Mouse (Mus musculus) forebrain, embryonic 12.5 days (tissue): ENCODE data around the gene Dok4. TPM values are rescaled to one million over a fixed set of nuclear protein-coding genes. Genes with fewer than 3 reads are reported as not detected.
A peak's percentile ranks its signal among the peaks of the same experiment; 100 is the strongest.

ENCODE experiments used
- ATAC-seq: fragments of 200-750 bp; cut with Nextera tagmentation; 2 replicates; pipeline ENCODE4 v1.8.0; 2017; ENCODE audit warnings: moderate TSS enrichment; ENCODE audit not compliant: low FRiP score
- H3K27ac ChIP-seq: fragments of 300-500 bp; sonication (generic); 2 replicates; pipeline ENCODE4 v1.5.1; 2016; ENCODE audit warnings: mild to moderate bottlenecking
- H3K27me3 ChIP-seq: fragments of 300-500 bp; sonication (generic); 2 replicates; pipeline ENCODE4 v1.6.1; 2016; ENCODE audit warnings: mild to moderate bottlenecking
- H3K36me3 ChIP-seq: fragments of 300-500 bp; sonication (generic); replicated peaks from 2 replicates; pipeline ENCODE4 v1.6.1; 2016; ENCODE audit warnings: mild to moderate bottlenecking
- H3K4me1 ChIP-seq: fragments of 300-500 bp; sonication (generic); 2 replicates; pipeline ENCODE4 v1.6.1; 2016
- H3K4me2 ChIP-seq: fragments of 300-500 bp; sonication (generic); 2 replicates; pipeline ENCODE4 v1.6.1; 2016; ENCODE audit warnings: mild to moderate bottlenecking, moderate library complexity
- H3K4me3 ChIP-seq: fragments of 300-500 bp; sonication (generic); replicated peaks from 2 replicates; pipeline ENCODE4 v1.5.1; 2016; ENCODE audit warnings: mild to moderate bottlenecking
- H3K9ac ChIP-seq: fragments of 300-500 bp; sonication (generic); 2 replicates; pipeline ENCODE4 v1.6.1; 2016; ENCODE audit warnings: mild to moderate bottlenecking
- H3K9me3 ChIP-seq: fragments of 300-500 bp; sonication (generic); 2 replicates; pipeline ENCODE4 v1.6.1; 2016
- WGBS: fragments of 180-500 bp; shearing (Covaris S2); methylation state at CpG from one replicate; pipeline ENCODE4 v1.1.7; 2016; 5-methylcytosine and 5-hydroxymethylcytosine counted together
- polyA plus RNA-seq: library from polyadenylated mRNA; unstranded; fragments of >200 nt; fragmentation: Nextera tagmentation; extraction: Ambion mirVana; gene quantifications from 2 replicates; pipeline ENCODE4 v1.2.1, GENCODE M21; 2016

Gene Dok4
- polyA plus RNA-seq, result 22.0 and 25.1 TPM in 2 replicates

DNA sequence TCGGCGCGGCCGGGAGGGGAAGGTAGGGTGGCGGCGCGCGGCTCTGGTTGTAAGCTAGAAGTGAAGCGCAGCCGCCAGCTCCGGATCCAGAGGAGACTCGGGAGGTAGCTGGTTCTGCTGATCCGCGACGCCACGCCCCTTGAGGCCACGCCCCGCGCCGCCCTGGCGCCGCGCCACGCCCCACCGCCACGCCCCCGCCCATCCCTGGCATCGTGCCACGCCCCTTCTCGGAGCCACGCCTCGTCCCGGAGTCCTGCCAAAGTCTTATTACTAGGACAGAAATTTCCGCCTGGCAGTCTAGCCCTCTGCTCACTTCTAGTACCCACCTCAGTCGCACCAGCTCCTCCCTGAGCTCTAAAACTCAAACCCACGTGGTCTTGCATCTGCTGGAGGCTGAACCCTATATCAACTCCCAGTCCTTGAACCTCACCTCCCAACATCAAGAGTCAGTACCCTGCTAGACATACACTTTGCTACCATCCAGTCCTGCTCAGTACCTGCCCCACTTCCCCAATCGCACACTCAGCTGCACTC lies at the start of gene Dok4:
TSS of gene Dok4 (minus strand) at position 134 of the 534 bp plus-strand sequence.
- H3K4me1 ChIP-seq, result peaks cover 40% of the 10 kb centered on the region
- peak within 1 kb of the TSS; percentile 97 for H3K4me2 ChIP-seq
- H3K4me3 ChIP-seq, result peak within 1 kb of the TSS; percentile 60
- H3K36me3 ChIP-seq, result no peaks in the 10 kb centered on the region
- H3K9me3 ChIP-seq, result no peaks in the 10 kb centered on the region
- peak; percentile 80 for ATAC-seq
- WGBS, result under 1% methylated on average over 29 of the region's 37 CpGs
- peaks cover 24% of the 10 kb centered on the region for H3K27me3 ChIP-seq
- H3K27ac ChIP-seq, result 0 out of 2 replicates have a peak within 1 kb of the TSS, but pooled peaks have one; percentile 25
- H3K9ac ChIP-seq, result peak within 1 kb of the TSS; percentile 61

- Histone ChIP-seq H3K27me3 (no peaks in the 10 kb centered on the region), H3K4me1 (peaks cover 7% of the 10 kb centered on the region), H3K36me3 (no peaks in the 10 kb centered on the region), H3K9ac (no peak within 1 kb of the TSS), H3K27ac (no peak within 1 kb of the TSS), H3K4me2 (no peak within 1 kb of the TSS), H3K9me3 (no peaks in the 10 kb centered on the region), H3K4me3 (no peak within 1 kb of the TSS)
- no peak for ATAC-seq
- 52% methylated on average over 7 of the region's 8 CpGs for WGBS
These were observed 47.3 kb upstream of the Dok4 start, which contains the start of gene Adgrg5 for GRCm38 (mm10) chr8:94923405-94923804. Gene Adgrg5 (plus strand): TSS chr8:94923694.

DNA sequence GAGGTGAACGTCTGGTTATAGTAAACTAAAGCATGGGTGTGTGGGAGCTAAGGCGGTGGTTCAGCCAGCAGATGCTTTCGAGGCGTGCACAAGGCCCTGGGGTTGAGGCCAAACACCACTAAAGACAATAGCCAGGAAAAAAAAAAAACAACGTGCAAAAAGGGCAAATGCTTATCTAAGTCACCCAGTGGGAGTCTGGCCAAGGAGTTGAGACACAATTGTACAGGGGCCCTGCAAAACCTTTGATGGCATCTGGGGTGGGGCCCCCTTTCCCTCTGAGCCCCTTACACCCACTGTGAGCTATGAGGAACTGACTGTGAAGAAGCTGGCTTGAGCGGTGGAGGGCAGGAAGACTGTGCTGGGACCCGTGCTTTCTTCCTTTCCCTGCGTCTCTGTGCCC lies 46.5 kb upstream of the Dok4 start:
- Histone ChIP-seq H3K9ac (no peak overlapping the region), H3K36me3 (no peaks in the 10 kb centered on the region), H3K9me3 (no peaks in the 10 kb centered on the region), H3K27ac (no peak overlapping the region), H3K4me2 (no peak overlapping the region), H3K4me1 (peaks cover 14% of the 10 kb centered on the region), H3K4me3 (no peak overlapping the region), H3K27me3 (0 out of 2 replicates have a peak, but pooled peaks cover 5% of the 10 kb centered on the region)
- 31% methylated on average over 8 of the region's 8 CpGs for WGBS
- ATAC-seq, result no peak

GRCm38 (mm10) chr8:94922176-94922575 lies 46.0 kb upstream of the Dok4 start:
- ATAC-seq, result no peak
- Histone ChIP-seq H3K9me3 (no peaks in the 10 kb centered on the region), H3K36me3 (no peaks in the 10 kb centered on the region), H3K4me2 (no peak overlapping the region), H3K27me3 (0 out of 2 replicates have a peak, but pooled peaks cover 6% of the 10 kb centered on the region), H3K9ac (no peak overlapping the region), H3K27ac (no peak overlapping the region), H3K4me3 (no peak overlapping the region), H3K4me1 (peaks cover 19% of the 10 kb centered on the region)
- WGBS, result 63% methylated on average over 6 of the region's 6 CpGs

DNA sequence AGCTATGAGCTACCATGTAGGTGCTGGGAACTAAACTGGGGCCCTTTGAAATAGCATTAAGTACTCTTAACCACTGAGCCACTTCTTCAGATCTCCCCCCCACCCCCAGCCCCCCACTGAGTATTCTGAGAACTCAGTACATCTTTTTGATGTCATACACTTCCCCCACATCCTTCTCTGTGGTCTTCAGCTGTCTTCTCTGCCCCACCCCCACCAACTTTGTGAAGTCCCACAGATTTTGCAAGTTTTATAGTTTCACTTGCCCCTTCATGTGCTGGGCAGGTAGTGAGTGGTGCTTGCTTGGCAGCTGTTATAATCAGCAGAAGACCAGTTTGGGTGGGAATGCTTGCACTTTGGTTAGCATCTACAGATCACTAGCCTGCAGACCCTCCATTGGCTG lies 43.1 kb upstream of the Dok4 start:
- no peak for ATAC-seq

DNA sequence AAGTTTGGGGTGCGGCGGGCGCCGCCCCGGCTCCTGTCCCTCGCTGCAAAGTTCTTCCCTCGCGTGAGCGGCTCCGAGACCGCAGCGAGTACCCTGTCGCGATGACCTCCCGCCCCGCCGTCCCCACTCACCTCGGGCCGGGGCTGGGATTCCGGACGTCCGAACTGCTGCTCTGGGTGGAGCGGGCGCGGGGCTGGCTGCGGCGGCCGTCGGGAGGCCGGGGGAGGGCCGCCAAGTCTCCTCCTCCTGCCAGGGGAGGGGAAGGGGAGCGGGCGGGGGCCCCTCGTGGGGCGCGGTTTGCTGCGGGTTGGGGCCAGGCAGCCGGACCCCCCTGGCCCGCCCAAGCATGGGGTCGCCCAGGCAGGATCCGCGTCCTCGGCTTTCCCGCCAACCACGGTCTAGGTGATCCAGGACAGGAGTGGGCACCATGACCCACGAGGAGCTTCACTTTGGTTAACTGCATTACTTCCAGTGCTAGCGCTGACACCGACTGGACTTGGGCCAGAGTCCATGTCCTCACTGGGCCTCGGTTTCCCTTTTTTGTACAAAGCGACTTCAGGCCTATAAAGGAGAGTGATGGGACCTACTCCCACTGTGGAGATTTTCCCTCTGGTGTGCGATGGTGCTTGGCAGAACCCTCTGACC lies 41.8 kb upstream of the Dok4 start, which contains the start of gene Ccdc102a:
TSS of gene Ccdc102a (minus strand) at position 248 of the 645 bp plus-strand sequence.
- peak within 1 kb of the TSS; percentile 77 for H3K9ac ChIP-seq
- no peaks in the 10 kb centered on the region for H3K36me3 ChIP-seq
- 0 out of 2 replicates have a peak within 1 kb of the TSS, but pooled peaks have one; percentile 46 for H3K27ac ChIP-seq
- H3K4me3 ChIP-seq, result peak within 1 kb of the TSS; percentile 69
- WGBS, result 3% methylated on average over 38 of the region's 51 CpGs
- H3K4me1 ChIP-seq, result peaks cover 46% of the 10 kb centered on the region
- no peaks in the 10 kb centered on the region for H3K9me3 ChIP-seq
- peak; percentile 45 for ATAC-seq
- peak within 1 kb of the TSS; percentile 82 for H3K4me2 ChIP-seq
- peaks cover 33% of the 10 kb centered on the region for H3K27me3 ChIP-seq

More for the DNA sequence above, 43.1 kb upstream of the Dok4 start:
- Histone ChIP-seq H3K4me3 (no peak overlapping the region), H3K4me1 (peaks cover 36% of the 10 kb centered on the region), H3K9me3 (no peaks in the 10 kb centered on the region), H3K4me2 (no peak overlapping the region), H3K27ac (no peak overlapping the region), H3K27me3 (peaks cover 20% of the 10 kb centered on the region), H3K9ac (no peak overlapping the region), H3K36me3 (no peaks in the 10 kb centered on the region)

- H3K4me3 ChIP-seq, result peak overlapping the region; percentile 69
- peaks cover 39% of the 10 kb centered on the region for H3K27me3 ChIP-seq
- H3K9me3 ChIP-seq, result no peaks in the 10 kb centered on the region
- H3K36me3 ChIP-seq, result no peaks in the 10 kb centered on the region
- WGBS, result 2% methylated on average over 27 of the region's 27 CpGs
- H3K4me1 ChIP-seq, result peaks cover 45% of the 10 kb centered on the region
- peak; percentile 95 for ATAC-seq
- 0 out of 2 replicates have a peak overlapping the region, but pooled peaks have one; percentile 46 for H3K27ac ChIP-seq
- peak overlapping the region; percentile 77 for H3K9ac ChIP-seq
- peak overlapping the region; percentile 82 for H3K4me2 ChIP-seq
These were observed 41.2 kb upstream of the Dok4 start for GRCm38 (mm10) chr8:94917352-94917751.

DNA sequence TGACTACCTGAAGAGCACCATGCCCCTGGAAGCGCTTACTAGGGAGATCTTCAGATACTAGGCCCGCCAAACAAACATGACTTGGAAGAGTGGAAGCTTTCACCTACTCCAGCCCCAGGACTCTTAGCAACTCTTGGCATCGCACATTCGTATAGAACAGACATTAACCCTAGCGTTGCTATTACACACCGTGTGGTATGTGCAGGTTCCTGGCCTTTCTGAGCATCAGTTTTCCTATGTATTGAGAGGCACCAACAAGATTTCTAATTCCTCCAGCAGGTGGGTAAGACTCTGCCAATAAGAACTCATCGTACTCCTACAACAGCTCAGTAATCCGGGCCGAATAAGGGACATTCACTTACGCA lies 40.8 kb upstream of the Dok4 start:
- H3K36me3 ChIP-seq, result no peaks in the 10 kb centered on the region
- H3K4me3 ChIP-seq, result peak overlapping the region; percentile 69
- WGBS, result 10% methylated on average over 10 of the region's 10 CpGs
- peaks cover 43% of the 10 kb centered on the region for H3K27me3 ChIP-seq
- peak overlapping the region; percentile 48; the same call in 1 of the 2 replicates for H3K9ac ChIP-seq
- peak overlapping the region; percentile 82 for H3K4me2 ChIP-seq
- no peak; the same call in none of the 2 replicates for ATAC-seq
- no peaks in the 10 kb centered on the region for H3K9me3 ChIP-seq
- H3K27ac ChIP-seq, result 0 out of 2 replicates have a peak overlapping the region, but pooled peaks have one; percentile 33
- peaks cover 43% of the 10 kb centered on the region for H3K4me1 ChIP-seq

- Histone ChIP-seq H3K27ac (no peak overlapping the region), H3K4me2 (peak overlapping the region; percentile 82), H3K9me3 (no peaks in the 10 kb centered on the region), H3K36me3 (no peaks in the 10 kb centered on the region), H3K27me3 (peaks cover 48% of the 10 kb centered on the region), H3K9ac (peak overlapping the region; percentile 48; the same call in 1 of the 2 replicates), H3K4me1 (peaks cover 43% of the 10 kb centered on the region), H3K4me3 (peak overlapping the region; percentile 69)
- ATAC-seq, result no peak
- 43% methylated on average over 9 of the region's 9 CpGs for WGBS
These were observed 40.3 kb upstream of the Dok4 start for GRCm38 (mm10) chr8:94916311-94916959.

- H3K27me3 ChIP-seq, result peaks cover 49% of the 10 kb centered on the region
- no peak overlapping the region for H3K9ac ChIP-seq
- no peak for ATAC-seq
- H3K4me2 ChIP-seq, result 0 out of 2 replicates have a peak overlapping the region, but pooled peaks have one; percentile 8
- H3K36me3 ChIP-seq, result no peaks in the 10 kb centered on the region
- H3K4me3 ChIP-seq, result no peak overlapping the region
- 76% methylated on average over 3 of the region's 3 CpGs for WGBS
- H3K4me1 ChIP-seq, result peaks cover 43% of the 10 kb centered on the region
- no peaks in the 10 kb centered on the region for H3K9me3 ChIP-seq
- H3K27ac ChIP-seq, result peak overlapping the region; percentile 16; the same call in 1 of the 2 replicates
These were observed 38.6 kb upstream of the Dok4 start for GRCm38 (mm10) chr8:94914701-94915101.

DNA sequence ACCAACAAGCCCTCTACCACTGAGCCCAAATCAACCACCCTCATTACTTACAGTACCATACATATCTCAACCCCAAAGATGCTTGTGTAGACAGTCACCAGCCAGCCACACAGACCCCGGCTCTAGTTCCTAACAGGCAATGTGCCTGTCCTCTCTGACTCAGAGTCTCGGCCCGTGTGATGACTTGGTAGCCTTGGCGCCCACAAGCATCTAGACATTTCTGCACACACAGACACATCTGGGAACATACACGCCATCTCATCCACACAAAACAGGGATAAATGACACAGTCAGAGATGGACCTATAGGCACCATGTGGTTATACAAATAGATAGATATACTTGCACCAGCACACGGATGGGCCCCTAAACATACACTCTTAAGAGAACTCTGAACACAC lies 38.1 kb upstream of the Dok4 start:
- Histone ChIP-seq H3K27ac (no peak overlapping the region), H3K9me3 (no peaks in the 10 kb centered on the region), H3K4me2 (no peak overlapping the region), H3K4me1 (peaks cover 43% of the 10 kb centered on the region), H3K4me3 (no peak overlapping the region), H3K36me3 (no peaks in the 10 kb centered on the region), H3K27me3 (peaks cover 49% of the 10 kb centered on the region), H3K9ac (no peak overlapping the region)
- WGBS, result 85% methylated on average over 6 of the region's 6 CpGs
- ATAC-seq, result no peak

GRCm38 (mm10) chr8:94913061-94913660 lies 37.0 kb upstream of the Dok4 start:
- Histone ChIP-seq H3K27ac (no peak overlapping the region), H3K4me2 (peak overlapping the region; percentile 80), H3K4me3 (peak overlapping the region; percentile 52), H3K27me3 (peaks cover 49% of the 10 kb centered on the region), H3K36me3 (no peaks in the 10 kb centered on the region), H3K9me3 (no peaks in the 10 kb centered on the region), H3K4me1 (peaks cover 42% of the 10 kb centered on the region), H3K9ac (peak overlapping the region; percentile 57)
- 2% methylated on average over 77 of the region's 77 CpGs for WGBS
- ATAC-seq, result peak; percentile 73
